Comparison of ENCODE assay signal across 29 mouse cellular contexts in genomic region chr19:28167451-28168165, GRCm38 (mm10).
DNase-seq lines count a peak whose midpoint lies in the region; ATAC-seq and TF ChIP-seq lines count a peak whose summit lies in the region.
"Had no signal": no experiment of that assay in that cellular context is flagged by ENCODE, and none has a peak within 500 bp of the region (broad histone marks: within the 10 kb centered on the region; RNA-seq: fewer than 3 reads in every experiment).

No protein-coding gene starts in this region.

- WGBS in kidney, adult 2 months, result 74% methylated on average over 12 of the region's 12 CpGs
- WGBS in liver, postnatal 0 days (ENCODE audit: insufficient replicate concordance), result 67% methylated on average over 12 of the region's 12 CpGs
- WGBS in liver, embryonic 11.5 days, result 71% methylated on average over 12 of the region's 12 CpGs
- WGBS in lung, adult 2 months, result 61% methylated on average over 12 of the region's 12 CpGs

- ATAC-seq in liver, postnatal 0 days, result peak; percentile 82
- no peak for ATAC-seq in liver, embryonic 11.5 days (replicated peaks; ENCODE audit: low FRiP score)
- ATAC-seq: forebrain, embryonic 14.5 days; intestine, postnatal 0 days; midbrain, embryonic 13.5 days had no signal

- H3K27ac ChIP-seq in kidney, adult 2 months (ENCODE audit: insufficient read depth, low read depth, low read length), result no peak overlapping the region
- H3K27ac ChIP-seq in liver, postnatal 0 days (ENCODE audit: low read depth), result no peak overlapping the region
- no peak overlapping the region for H3K27ac ChIP-seq in liver, embryonic 11.5 days (ENCODE audit: low read depth, low read length)
- H3K27ac ChIP-seq: embryonic facial prominence, embryonic 10.5 days; embryonic facial prominence, embryonic 15.5 days; gastrocnemius, adult 2 months; heart, adult 2 months; hindbrain, embryonic 14.5 days; kidney, postnatal 0 days; limb, embryonic 12.5 days; liver, embryonic 14.5 days; macrophage; midbrain, embryonic 13.5 days; stomach, embryonic 15.5 days had no signal

- TF ChIP-seq CTCF in kidney, adult 2 months (conservative IDR thresholded peaks at IDR 0.05; ENCODE audit: insufficient read depth, insufficient read length, low read depth, low read length), result no peak
- no peak for TF ChIP-seq CTCF in liver, postnatal 0 days (IDR thresholded peaks at IDR 0.05; ENCODE audit: low read depth)
- no peak for TF ChIP-seq CTCF in lung, adult 2 months (IDR thresholded peaks at IDR 0.05; ENCODE audit: insufficient read depth, low read length)

- H3K4me3 ChIP-seq in kidney, adult 2 months (ENCODE audit: insufficient read depth, low read depth, low read length), result no peak overlapping the region
- no peak overlapping the region for H3K4me3 ChIP-seq in liver, postnatal 0 days (ENCODE audit: low read depth, low read length)
- H3K4me3 ChIP-seq in liver, embryonic 11.5 days (ENCODE audit: low read depth, low read length), result no peak overlapping the region
- no peak overlapping the region for H3K4me3 ChIP-seq in lung, adult 2 months (replicated peaks; ENCODE audit: extremely low read depth, low read depth, low read length)
- H3K4me3 ChIP-seq: embryonic facial prominence, embryonic 10.5 days; embryonic facial prominence, embryonic 15.5 days; gastrocnemius, adult 2 months; heart, adult 2 months; heart, embryonic 12.5 days; limb, embryonic 12.5 days; midbrain, embryonic 13.5 days; stomach, embryonic 15.5 days had no signal

- no peaks in the 10 kb centered on the region for H3K27me3 ChIP-seq in kidney, adult 2 months (replicated peaks; ENCODE audit: control insufficient read depth, insufficient read depth, low read length)
- H3K27me3 ChIP-seq in liver, postnatal 0 days (ENCODE audit: insufficient read depth, low read length), result no peaks in the 10 kb centered on the region
- H3K27me3 ChIP-seq in liver, embryonic 11.5 days (replicated peaks; ENCODE audit: control insufficient read depth, insufficient read depth, low read length), result no peaks in the 10 kb centered on the region
- H3K27me3 ChIP-seq: CH12.LX; embryonic facial prominence, embryonic 15.5 days; heart, embryonic 12.5 days; limb, embryonic 12.5 days; stomach, embryonic 15.5 days had no signal

- no peak overlapping the region for H3K9ac ChIP-seq in liver, postnatal 0 days (replicated peaks)
- H3K9ac ChIP-seq in liver, embryonic 11.5 days (ENCODE audit: low read depth, low read length), result no peak overlapping the region
- H3K9ac ChIP-seq: embryonic facial prominence, embryonic 15.5 days; heart, embryonic 12.5 days; hindbrain, embryonic 14.5 days; limb, embryonic 12.5 days; liver, embryonic 14.5 days; midbrain, embryonic 13.5 days; stomach, embryonic 15.5 days had no signal

- no peaks in the 10 kb centered on the region for H3K36me3 ChIP-seq in kidney, adult 2 months (ENCODE audit: control insufficient read depth, insufficient read depth, low read length)
- H3K36me3 ChIP-seq in liver, postnatal 0 days (replicated peaks; ENCODE audit: insufficient read depth, low read length), result no peaks in the 10 kb centered on the region
- H3K36me3 ChIP-seq in liver, embryonic 11.5 days (ENCODE audit: control insufficient read depth, insufficient read depth, low read length), result no peaks in the 10 kb centered on the region
- H3K36me3 ChIP-seq: embryonic facial prominence, embryonic 10.5 days; embryonic facial prominence, embryonic 15.5 days; heart, embryonic 12.5 days; limb, embryonic 12.5 days; midbrain, embryonic 13.5 days; stomach, embryonic 15.5 days had no signal

- peaks cover 14% of the 10 kb centered on the region for H3K4me1 ChIP-seq in kidney, adult 2 months (ENCODE audit: control insufficient read depth, insufficient read depth, low read length)
- H3K4me1 ChIP-seq in liver, postnatal 0 days (ENCODE audit: insufficient read depth), result no peaks in the 10 kb centered on the region
- no peaks in the 10 kb centered on the region for H3K4me1 ChIP-seq in liver, embryonic 11.5 days (replicated peaks; ENCODE audit: control insufficient read depth, insufficient read depth, low read length)
- no peaks in the 10 kb centered on the region for H3K4me1 ChIP-seq in lung, adult 2 months (ENCODE audit: control insufficient read depth, insufficient read depth, low read length)
- H3K4me1 ChIP-seq: heart, embryonic 12.5 days; limb, embryonic 12.5 days; stomach, embryonic 15.5 days had no signal

- no peaks in the 10 kb centered on the region for H3K9me3 ChIP-seq in liver, postnatal 0 days (ENCODE audit: low read length)
- no peaks in the 10 kb centered on the region for H3K9me3 ChIP-seq in liver, embryonic 11.5 days (ENCODE audit: control insufficient read depth, low read length)
- H3K9me3 ChIP-seq: embryonic facial prominence, embryonic 10.5 days; embryonic facial prominence, embryonic 15.5 days; heart, embryonic 12.5 days; limb, embryonic 12.5 days; midbrain, embryonic 13.5 days; stomach, embryonic 15.5 days had no signal

- TF ChIP-seq POLR2A in kidney, adult 2 months (IDR thresholded peaks at IDR 0.05; ENCODE audit: low read depth, low read length), result no peak
- no peak for TF ChIP-seq POLR2A in lung, adult 2 months (IDR thresholded peaks at IDR 0.05; ENCODE audit: borderline replicate concordance, extremely low read depth, low read depth, low read length)

- no peak for TF ChIP-seq EP300 in liver, postnatal 0 days (IDR thresholded peaks at IDR 0.05; ENCODE audit: low read depth)

- H3K4me2 ChIP-seq in liver, postnatal 0 days (ENCODE audit: low read depth, low read length), result no peak overlapping the region
- H3K4me2 ChIP-seq in liver, embryonic 11.5 days, result no peak overlapping the region
- H3K4me2 ChIP-seq: embryonic facial prominence, embryonic 15.5 days; heart, embryonic 12.5 days; hindbrain, embryonic 14.5 days; limb, embryonic 12.5 days; midbrain, embryonic 13.5 days; stomach, embryonic 15.5 days had no signal

- peak; percentile 21 for DNase-seq in kidney, adult 2 months
- DNase-seq in kidney, adult 8-10 months, result no peak
- DNase-seq in liver, postnatal 0 days, result peak; percentile 17
- DNase-seq in liver, embryonic 11.5 days (ENCODE audit: low spot score), result no peak
- DNase-seq in lung, adult 2 months, result peak; percentile 6
- DNase-seq in lung, postnatal 36 days, result peak; percentile 51
- no peak for DNase-seq in urinary bladder, adult 2 months (ENCODE audit: low spot score)
- DNase-seq in urinary bladder, postnatal 10 days (ENCODE audit: low spot score), result no peak
- DNase-seq: adrenal gland, postnatal 10 days; cerebellum, adult 11-12 months; cerebellum, postnatal 14 days; gastrocnemius, adult 2 months; gastrocnemius, postnatal 36 days; heart, adult 2 months; kidney, postnatal 4 days; right cerebral cortex, postnatal 25 days had no signal

Comparison
In these comparisons a context has a peak if more than half of its experiments do, and no peak if none do; other contexts are left out.
1. DNase-seq: peak in kidney, adult 2 months (single experiment), liver, postnatal 0 days (single experiment), lung, adult 2 months (single experiment) and lung, postnatal 36 days (single experiment); none in kidney, adult 8-10 months (0 of 2), liver, embryonic 11.5 days (single experiment), urinary bladder, adult 2 months (single experiment) and urinary bladder, postnatal 10 days (single experiment).